Mouse (Mus musculus): ENCODE measurements around the gene Qrich1.

Gene Qrich1

GRCm38 (mm10) chr9:108493246-108493645, 23.4 kb upstream of the Qrich1 start:
- DNase-seq: no peak

GRCm38 (mm10) chr9:108494146-108494825, 22.3 kb upstream of the Qrich1 start:
- no peak for DNase-seq

- no peak for DNase-seq
Observed at GRCm38 (mm10) chr9:108494905-108495304, 21.7 kb upstream of the Qrich1 start.

GRCm38 (mm10) chr9:108499231-108499630, 17.4 kb upstream of the Qrich1 start:
- no peak for DNase-seq

GRCm38 (mm10) chr9:108499943-108500342, 16.7 kb upstream of the Qrich1 start:
- DNase-seq: no peak

GRCm38 (mm10) chr9:108506901-108507300, 9.7 kb upstream of the Qrich1 start:
- no peak for DNase-seq

- DNase-seq: peak; percentile 94
Observed at GRCm38 (mm10) chr9:108507619-108508434, 8.8 kb upstream of the Qrich1 start, which contains the start of gene Qars. Qars (plus strand) TSS chr9:108507706.

GRCm38 (mm10) chr9:108508776-108509175, 7.8 kb upstream of the Qrich1 start:
- no peak for DNase-seq

- DNase-seq: peak; percentile 87
Observed at GRCm38 (mm10) chr9:108517253-108517930, 786 bp downstream of the Qrich1 start.

GRCm38 (mm10) chr9:108517931-108518332, 1.3 kb downstream of the Qrich1 start:
- no peak for DNase-seq

- DNase-seq: no peak
Observed at GRCm38 (mm10) chr9:108521604-108522003, 5.0 kb downstream of the Qrich1 start.

- no peak for DNase-seq
Observed at GRCm38 (mm10) chr9:108523341-108523740, 6.7 kb downstream of the Qrich1 start.

- DNase-seq: no peak
Observed at GRCm38 (mm10) chr9:108525400-108525799, 8.8 kb downstream of the Qrich1 start.

GRCm38 (mm10) chr9:108530954-108531353, 14.3 kb downstream of the Qrich1 start:
- no peak for DNase-seq

- no peak for DNase-seq
Observed at GRCm38 (mm10) chr9:108531496-108531895, 14.9 kb downstream of the Qrich1 start.

- DNase-seq: no peak
Observed at GRCm38 (mm10) chr9:108540846-108541245, 24.2 kb downstream of the Qrich1 start.

GRCm38 (mm10) chr9:108545986-108546385, 29.4 kb downstream of the Qrich1 start:
- no peak for DNase-seq

GRCm38 (mm10) chr9:108546875-108547274, 30.3 kb downstream of the Qrich1 start:
- no peak for DNase-seq

- DNase-seq: no peak
Observed at GRCm38 (mm10) chr9:108559169-108559568, 42.6 kb downstream of the Qrich1 start.

- DNase-seq: peak; percentile 94
Observed at GRCm38 (mm10) chr9:108560227-108560841, 43.7 kb downstream of the Qrich1 start, which contains the start of gene Impdh2. Impdh2 (plus strand) TSS chr9:108560286.

- no peak for DNase-seq
Observed at GRCm38 (mm10) chr9:108563671-108564070, 47.1 kb downstream of the Qrich1 start.

GRCm38 (mm10) chr9:108564131-108564530, 47.5 kb downstream of the Qrich1 start:
- no peak for DNase-seq

Measured in thymus, postnatal 25 days (tissue).